In genomic region chr1:58652480-58653403, GRCm38 (mm10) we compare ENCODE assay signal across 8 mouse cellular contexts. TPM values are rescaled to one million over a fixed set of nuclear protein-coding genes. Genes with fewer than 3 reads are reported as not detected.
A peak's percentile ranks its signal among the peaks of the same experiment; 100 is the strongest.
DNase-seq lines count a peak whose midpoint lies in the region; ATAC-seq lines count a peak whose summit lies in the region.

No protein-coding gene starts in this region.

- ATAC-seq in frontal cortex, adult (ENCODE audit: low TSS enrichment), result peak; percentile 95

- no peaks in the 10 kb centered on the region for H3K36me3 ChIP-seq in hindbrain, embryonic 10.5 days

- H3K27ac ChIP-seq in hindbrain, embryonic 10.5 days, result peak overlapping the region; percentile 89

- DNase-seq in MN1 (ENCODE audit: low spot score), result peak; percentile 56
- DNase-seq in cerebellum, adult 9-10 months, result peak; percentile 69
- DNase-seq in hindbrain, embryonic 10.5 days (ENCODE audit: low spot score), result peak; percentile 61
- peak; percentile 45 to 54 for DNase-seq in layer of hippocampus, postnatal 25 days (ENCODE audit: extremely low spot score in 1 of 2, low spot score in 1 of 2)
- peak; percentile 70 for DNase-seq in lung, postnatal 25 days (ENCODE audit: low spot score)
- DNase-seq in retina, adult 2 months (ENCODE audit: low read depth, low spot score), result peak; percentile 13
- DNase-seq in thymus, postnatal 36 days, result peak; percentile 76 to 77

- peak overlapping the region; percentile 67 for H3K4me3 ChIP-seq in hindbrain, embryonic 10.5 days

- H3K4me1 ChIP-seq in hindbrain, embryonic 10.5 days (replicated peaks), result peaks cover 6% of the 10 kb centered on the region

- H3K27me3 ChIP-seq in hindbrain, embryonic 10.5 days (ENCODE audit: insufficient read depth, poor library complexity, severe bottlenecking), result peaks cover 3% of the 10 kb centered on the region

- 4% methylated on average over 37 of the region's 37 CpGs for WGBS in hindbrain, embryonic 10.5 days

- no peaks in the 10 kb centered on the region for H3K9me3 ChIP-seq in hindbrain, embryonic 10.5 days

RNA-seq across cellular contexts. Expression of gene Als2cr12, which starts 43.0 kb away (rescaled TPM):
- polyA plus RNA-seq in hindbrain, embryonic 10.5 days (2016; fragmentation: Nextera tagmentation; extraction: Ambion mirVana), result not detected in 2 replicates
- total RNA-seq in layer of hippocampus, postnatal 25 days (2021), result not detected

RNA-seq across cellular contexts. Expression of gene Cflar, which starts 58.6 kb away (rescaled TPM):
- polyA plus RNA-seq in hindbrain, embryonic 10.5 days (2016; fragmentation: Nextera tagmentation; extraction: Ambion mirVana), result 26.6 and 29.8 TPM in 2 replicates
- total RNA-seq in layer of hippocampus, postnatal 25 days (2021), result 10 to 100 TPM; 32.6 to 32.8 TPM

Comparison
In these comparisons a context has a peak if more than half of its experiments do, and no peak if none do; other contexts are left out.
1. Peak in every context shown above with its lines: DNase-seq, ATAC-seq, H3K4me3 ChIP-seq and H3K27ac ChIP-seq.
2. DNase-seq: peak in every context shown above with its lines; median percentile 76 in thymus, postnatal 36 days; 70 in lung, postnatal 25 days; 69 in cerebellum, adult 9-10 months; 61 in hindbrain, embryonic 10.5 days; 56 in MN1; 50 in layer of hippocampus, postnatal 25 days; 13 in retina, adult 2 months.